In genomic region chr19:29894381-29894780, GRCm38 (mm10) we compare ENCODE assay signal across 21 mouse cellular contexts. TPM values are rescaled to one million over a fixed set of nuclear protein-coding genes. Genes with fewer than 3 reads are reported as not detected.
A peak's percentile ranks its signal among the peaks of the same experiment; 100 is the strongest.
DNase-seq lines count a peak whose midpoint lies in the region; ATAC-seq and TF ChIP-seq lines count a peak whose summit lies in the region.
"Had no signal": no experiment of that assay in that cellular context is flagged by ENCODE, and none has a peak within 500 bp of the region (broad histone marks: within the 10 kb centered on the region; RNA-seq: fewer than 3 reads in every experiment).

No protein-coding gene starts in this region.

- no peak overlapping the region for H3K4me2 ChIP-seq in hindbrain, embryonic 11.5 days (replicated peaks; ENCODE audit: low read depth, low read length)
- no peak overlapping the region for H3K4me2 ChIP-seq in hindbrain, embryonic 12.5 days (replicated peaks)
- H3K4me2 ChIP-seq: embryonic facial prominence, embryonic 13.5 days; forebrain, embryonic 13.5 days; heart, embryonic 13.5 days; hindbrain, embryonic 15.5 days had no signal

- no peak for TF ChIP-seq POLR2A in thymus, adult 2 months (IDR thresholded peaks at IDR 0.05; ENCODE audit: control insufficient read depth, extremely low read depth, insufficient read depth, low read length, poor library complexity)

- no peaks in the 10 kb centered on the region for H3K36me3 ChIP-seq in hindbrain, embryonic 11.5 days (ENCODE audit: control insufficient read depth, insufficient read depth, low read length)
- H3K36me3 ChIP-seq in hindbrain, embryonic 12.5 days = no peaks in the 10 kb centered on the region
- no peaks in the 10 kb centered on the region for H3K36me3 ChIP-seq in thymus, adult 2 months (ENCODE audit: control insufficient read depth, insufficient read depth, low read length)
- H3K36me3 ChIP-seq: embryonic facial prominence, embryonic 13.5 days; G1E; heart, embryonic 13.5 days; hindbrain, embryonic 15.5 days had no signal

- no peaks in the 10 kb centered on the region for H3K9me3 ChIP-seq in hindbrain, embryonic 11.5 days (ENCODE audit: control insufficient read depth, low read length)
- H3K9me3 ChIP-seq in hindbrain, embryonic 12.5 days (replicated peaks) = peaks cover 3% of the 10 kb centered on the region
- H3K9me3 ChIP-seq: embryonic facial prominence, embryonic 13.5 days; forebrain, embryonic 13.5 days had no signal

- DNase-seq in hindbrain, embryonic 11.5 days (ENCODE audit: low spot score) = peak; percentile 4
- peak; percentile 29 for DNase-seq in urinary bladder, postnatal 36 days (ENCODE audit: low spot score in 2 of 2)
- no peak for DNase-seq in urinary bladder, postnatal 25 days (ENCODE audit: low spot score)
- DNase-seq in R1 (ENCODE audit: low read depth, low spot score) = peak; percentile 13
- DNase-seq in thymus, adult 2 months = no peak
- DNase-seq in right cerebral cortex, postnatal 4 days = no peak
- DNase-seq: adrenal gland, adult 8-10 months; adrenal gland, postnatal 36 days; cerebellum, adult 8-10 months; cerebellum, postnatal 14 days; forebrain, postnatal 0 days; gastrocnemius, postnatal 14 days; heart, postnatal 4 days; kidney, adult 18-20 months had no signal

- no peaks in the 10 kb centered on the region for H3K4me1 ChIP-seq in hindbrain, embryonic 11.5 days (replicated peaks; ENCODE audit: control insufficient read depth, insufficient read depth, low read length)
- peaks cover 9% of the 10 kb centered on the region for H3K4me1 ChIP-seq in hindbrain, embryonic 12.5 days
- H3K4me1 ChIP-seq in thymus, adult 2 months (replicated peaks; ENCODE audit: control insufficient read depth, insufficient read depth, low read length) = no peaks in the 10 kb centered on the region
- H3K4me1 ChIP-seq: embryonic facial prominence, embryonic 13.5 days; forebrain, embryonic 13.5 days; heart, embryonic 13.5 days; hindbrain, embryonic 15.5 days had no signal

- H3K4me3 ChIP-seq in hindbrain, embryonic 11.5 days (ENCODE audit: low read depth, low read length) = no peak overlapping the region
- no peak overlapping the region for H3K4me3 ChIP-seq in hindbrain, embryonic 12.5 days
- no peak overlapping the region for H3K4me3 ChIP-seq in thymus, adult 2 months (ENCODE audit: control insufficient read depth, insufficient read depth, low read length)
- H3K4me3 ChIP-seq: embryonic facial prominence, embryonic 13.5 days; forebrain, embryonic 13.5 days; heart, embryonic 13.5 days; hindbrain, embryonic 15.5 days had no signal

- H3K27me3 ChIP-seq in hindbrain, embryonic 11.5 days (ENCODE audit: control insufficient read depth, insufficient read depth, low read length) = no peaks in the 10 kb centered on the region
- no peaks in the 10 kb centered on the region for H3K27me3 ChIP-seq in hindbrain, embryonic 12.5 days
- no peaks in the 10 kb centered on the region for H3K27me3 ChIP-seq in thymus, adult 2 months (ENCODE audit: control insufficient read depth, insufficient read depth, low read length)
- H3K27me3 ChIP-seq: embryonic facial prominence, embryonic 13.5 days; forebrain, embryonic 13.5 days; heart, embryonic 13.5 days; hindbrain, embryonic 15.5 days had no signal

- no peak overlapping the region; the same call in 1 of the 2 replicates for H3K27ac ChIP-seq in hindbrain, embryonic 11.5 days (ENCODE audit: low read depth, low read length)
- H3K27ac ChIP-seq in hindbrain, embryonic 12.5 days = no peak overlapping the region
- H3K27ac ChIP-seq in thymus, adult 2 months (ENCODE audit: control insufficient read depth, insufficient read depth, low read length) = no peak overlapping the region
- H3K27ac ChIP-seq: embryonic facial prominence, embryonic 13.5 days; forebrain, embryonic 13.5 days; heart, embryonic 13.5 days; hindbrain, embryonic 15.5 days had no signal

- no peak for TF ChIP-seq CTCF in thymus, adult 2 months (IDR thresholded peaks at IDR 0.05; ENCODE audit: borderline replicate concordance, control insufficient read depth, extremely low read depth, insufficient read depth, low read length, poor library complexity)

- no peak for ATAC-seq in hindbrain, embryonic 11.5 days (ENCODE audit: low FRiP score)
- ATAC-seq in hindbrain, embryonic 12.5 days (ENCODE audit: low FRiP score) = no peak
- ATAC-seq: forebrain, embryonic 13.5 days; forebrain, postnatal 0 days; inflammation-experienced regulatory T-cells, adult 6 months had no signal

- no peak overlapping the region for H3K9ac ChIP-seq in hindbrain, embryonic 11.5 days (ENCODE audit: low read depth, low read length)
- H3K9ac ChIP-seq in hindbrain, embryonic 12.5 days = no peak overlapping the region
- H3K9ac ChIP-seq: embryonic facial prominence, embryonic 13.5 days; forebrain, embryonic 13.5 days; forebrain, postnatal 0 days; heart, embryonic 13.5 days; hindbrain, embryonic 15.5 days had no signal

- WGBS in hindbrain, embryonic 11.5 days = 84% methylated on average over 12 of the region's 12 CpGs
- WGBS in hindbrain, embryonic 12.5 days = 85% methylated on average over 12 of the region's 12 CpGs
- WGBS in thymus, adult 2 months = 88% methylated on average over 12 of the region's 12 CpGs

RNA-seq across cellular contexts. Expression of gene Il33, which starts 30.5 kb away (rescaled TPM):
- polyA plus RNA-seq in hindbrain, embryonic 11.5 days (2014; fragmentation: Nextera tagmentation; extraction: Ambion mirVana) = 2.1 TPM in 2 replicates
- polyA plus RNA-seq in hindbrain, embryonic 12.5 days (2016; fragmentation: Nextera tagmentation; extraction: Ambion mirVana) = 1.7 and 1.8 TPM in 2 replicates
- polyA plus RNA-seq in thymus, adult 2 months (2012; rRNA removed) = 2.5 and 3.3 TPM in 2 replicates

Comparison
In these comparisons a context has a peak if more than half of its experiments do, and no peak if none do; other contexts are left out.
1. DNase-seq: peak in hindbrain, embryonic 11.5 days (single experiment), urinary bladder, postnatal 36 days (2 of 2) and R1 (single experiment); none in urinary bladder, postnatal 25 days (single experiment), thymus, adult 2 months (single experiment) and right cerebral cortex, postnatal 4 days (single experiment).